ENCODE assay signal across 28 mouse cellular contexts in the genomic region with DNA sequence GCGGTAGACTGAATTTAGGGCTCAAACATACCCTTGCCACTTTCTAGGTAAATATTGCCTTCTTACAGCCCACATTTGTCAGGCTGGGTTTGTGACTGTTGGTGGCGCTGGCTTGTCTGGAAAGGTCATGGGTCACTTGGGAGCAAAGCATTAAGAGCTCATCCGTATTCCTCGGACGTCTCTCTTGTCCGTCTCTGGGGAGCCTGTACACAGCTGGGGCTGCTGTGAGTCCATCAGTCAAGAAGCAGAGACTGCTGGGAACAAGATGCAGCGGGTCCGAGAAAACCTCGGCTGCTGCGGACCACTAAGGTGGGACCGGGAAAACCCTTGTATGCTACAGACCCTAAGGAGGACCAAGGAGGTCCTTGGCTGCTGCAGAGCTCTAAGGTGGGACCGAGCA. TPM values are rescaled to one million over a fixed set of nuclear protein-coding genes. Genes with fewer than 3 reads are reported as not detected.
A peak's percentile ranks its signal among the peaks of the same experiment; 100 is the strongest.
DNase-seq lines count a peak whose midpoint lies in the region; ATAC-seq and TF ChIP-seq lines count a peak whose summit lies in the region.
"Had no signal": no experiment of that assay in that cellular context is flagged by ENCODE, and none has a peak within 500 bp of the region (broad histone marks: within the 10 kb centered on the region; RNA-seq: fewer than 3 reads in every experiment).

No protein-coding gene starts in this region.

- DNase-seq in midbrain, embryonic 10.5 days (ENCODE audit: low spot score), result no peak
- no peak for DNase-seq in midbrain, postnatal 0 days (ENCODE audit: low spot score)
- peak; percentile 68 for DNase-seq in embryo, embryonic 10.5 days (ENCODE audit: low spot score)
- peak; percentile 45 for DNase-seq in embryo, embryonic 9.5 days (ENCODE audit: extremely low spot score)
- DNase-seq in neural tube, embryonic 11.5 days (ENCODE audit: low spot score), result peak; percentile 69
- DNase-seq in testis, postnatal 10 days (ENCODE audit: low spot score), result no peak
- DNase-seq in B cell, adult 2 months, result no peak
- DNase-seq: adrenal gland, adult 2 months; cerebellum, adult 9-10 months; cerebellum, postnatal 36 days; heart, adult 2 months; heart, postnatal 4 days; kidney, adult 11 months; kidney, postnatal 14 days; layer of hippocampus, adult 9-11 months; liver; lung, adult 2 months; lung, postnatal 10 days; right cerebral cortex, postnatal 14 days; thymus, adult 2 months; thymus, postnatal 36 days had no signal

- no peaks in the 10 kb centered on the region for H3K9me3 ChIP-seq in midbrain, embryonic 10.5 days (replicated peaks)
- no peaks in the 10 kb centered on the region for H3K9me3 ChIP-seq in midbrain, postnatal 0 days (ENCODE audit: low read length)
- H3K9me3 ChIP-seq in neural tube, embryonic 11.5 days (ENCODE audit: control insufficient read depth, low read length), result no peaks in the 10 kb centered on the region
- H3K9me3 ChIP-seq: heart, embryonic 12.5 days had no signal

- H3K36me3 ChIP-seq in midbrain, embryonic 10.5 days, result peaks cover 8% of the 10 kb centered on the region; the same call in 1 of the 2 replicates
- H3K36me3 ChIP-seq in midbrain, postnatal 0 days (ENCODE audit: insufficient read depth, low read length), result no peaks in the 10 kb centered on the region
- no peaks in the 10 kb centered on the region for H3K36me3 ChIP-seq in neural tube, embryonic 11.5 days (ENCODE audit: control insufficient read depth, insufficient read depth, low read length)
- H3K36me3 ChIP-seq: heart, embryonic 12.5 days had no signal

- no peak for ATAC-seq in midbrain, postnatal 0 days (ENCODE audit: low FRiP score)
- ATAC-seq in neural tube, embryonic 11.5 days (ENCODE audit: insufficient read depth, low FRiP score, low TSS enrichment), result no peak
- ATAC-seq: activated CD4-positive, CD25-positive, alpha-beta regulatory T cell, adult 4 months; forebrain, embryonic 16.5 days; inflammation-experienced regulatory T-cells, adult 6 months had no signal

- 0 out of 2 replicates have a peak overlapping the region, but pooled peaks have one; percentile 13 for H3K27ac ChIP-seq in midbrain, embryonic 10.5 days (replicated peaks)
- no peak overlapping the region for H3K27ac ChIP-seq in midbrain, postnatal 0 days (ENCODE audit: low read depth, low read length)
- no peak overlapping the region for H3K27ac ChIP-seq in neural tube, embryonic 11.5 days (ENCODE audit: low read depth, low read length)
- H3K27ac ChIP-seq: heart, adult 2 months; liver, embryonic 14.5 days; macrophage had no signal

- H3K4me1 ChIP-seq in midbrain, embryonic 10.5 days, result peaks cover 7% of the 10 kb centered on the region
- H3K4me1 ChIP-seq in midbrain, postnatal 0 days (ENCODE audit: insufficient read depth, low read length), result no peaks in the 10 kb centered on the region
- H3K4me1 ChIP-seq in neural tube, embryonic 11.5 days (ENCODE audit: control insufficient read depth, insufficient read depth, low read length), result no peaks in the 10 kb centered on the region
- H3K4me1 ChIP-seq: heart, embryonic 12.5 days had no signal

- no peak overlapping the region for H3K4me2 ChIP-seq in midbrain, postnatal 0 days (ENCODE audit: low read depth, low read length, poor library complexity, severe bottlenecking)
- no peak overlapping the region for H3K4me2 ChIP-seq in neural tube, embryonic 11.5 days (ENCODE audit: low read depth)
- H3K4me2 ChIP-seq: heart, embryonic 12.5 days had no signal

- H3K27me3 ChIP-seq in midbrain, embryonic 10.5 days (ENCODE audit: low read depth, poor library complexity, severe bottlenecking), result no peaks in the 10 kb centered on the region
- no peaks in the 10 kb centered on the region for H3K27me3 ChIP-seq in midbrain, postnatal 0 days (ENCODE audit: insufficient read depth, low read length)
- H3K27me3 ChIP-seq in neural tube, embryonic 11.5 days (ENCODE audit: control insufficient read depth, insufficient read depth, low read length), result no peaks in the 10 kb centered on the region
- H3K27me3 ChIP-seq: CH12.LX; heart, embryonic 12.5 days had no signal

- TF ChIP-seq CTCF in midbrain, postnatal 0 days (IDR thresholded peaks at IDR 0.05), result no peak

- H3K4me3 ChIP-seq in midbrain, embryonic 10.5 days, result no peak overlapping the region
- no peak overlapping the region for H3K4me3 ChIP-seq in midbrain, postnatal 0 days (ENCODE audit: low read depth, low read length)
- H3K4me3 ChIP-seq in neural tube, embryonic 11.5 days (ENCODE audit: low read depth, low read length), result no peak overlapping the region
- H3K4me3 ChIP-seq: heart, adult 2 months; heart, embryonic 12.5 days had no signal

- no peak overlapping the region for H3K9ac ChIP-seq in midbrain, postnatal 0 days (replicated peaks; ENCODE audit: low read length, poor library complexity, severe bottlenecking)
- H3K9ac ChIP-seq in neural tube, embryonic 11.5 days (ENCODE audit: low read length), result no peak overlapping the region
- H3K9ac ChIP-seq: heart, embryonic 12.5 days; liver, embryonic 14.5 days had no signal

- WGBS in midbrain, embryonic 10.5 days, result 75% methylated on average over 12 of the region's 12 CpGs
- 71% methylated on average over 12 of the region's 12 CpGs for WGBS in midbrain, postnatal 0 days
- WGBS in neural tube, embryonic 11.5 days, result 40% methylated on average over 12 of the region's 12 CpGs

RNA-seq across cellular contexts. Expression of gene Hmgb2, which starts 35.9 kb away (rescaled TPM):
- 599 and 633 TPM in 2 replicates for polyA plus RNA-seq in midbrain, embryonic 10.5 days (2016; fragmentation: Nextera tagmentation; extraction: Ambion mirVana)
- 11.2 and 12.3 TPM in 2 replicates for total RNA-seq in midbrain, postnatal 0 days (2014; rRNA removed)
- polyA plus RNA-seq in midbrain, postnatal 0 days (2015; fragmentation: Nextera tagmentation; extraction: Ambion mirVana), result 34.8 and 50.4 TPM in 2 replicates
- polyA plus RNA-seq in neural tube, embryonic 11.5 days (2014; fragmentation: Nextera tagmentation; extraction: Ambion mirVana), result 388 and 468 TPM in 2 replicates

RNA-seq across cellular contexts. Expression of gene Sap30, which starts 59.9 kb away (rescaled TPM):
- polyA plus RNA-seq in midbrain, embryonic 10.5 days (2016; fragmentation: Nextera tagmentation; extraction: Ambion mirVana), result 78.9 and 86.9 TPM in 2 replicates
- 18.0 and 21.0 TPM in 2 replicates for total RNA-seq in midbrain, postnatal 0 days (2014; rRNA removed)
- polyA plus RNA-seq in midbrain, postnatal 0 days (2015; fragmentation: Nextera tagmentation; extraction: Ambion mirVana), result 14.4 and 14.6 TPM in 2 replicates
- 99.4 and 103 TPM in 2 replicates for polyA plus RNA-seq in neural tube, embryonic 11.5 days (2014; fragmentation: Nextera tagmentation; extraction: Ambion mirVana)

Comparison
In these comparisons a context has a peak if more than half of its experiments do, and no peak if none do; other contexts are left out.
1. DNase-seq: peak in embryo, embryonic 10.5 days (single experiment), embryo, embryonic 9.5 days (single experiment) and neural tube, embryonic 11.5 days (single experiment); none in midbrain, embryonic 10.5 days (single experiment), midbrain, postnatal 0 days (single experiment), testis, postnatal 10 days (single experiment) and B cell, adult 2 months (0 of 2).